Mouse (Mus musculus): ENCODE measurements around the gene Cryba2. TPM values are rescaled to one million over a fixed set of nuclear protein-coding genes. Genes with fewer than 3 reads are reported as not detected.

Gene Cryba2
- polyA plus RNA-seq, 1 experiment from 2014 or later: 2.0 TPM

MicroRNAs within 50 kb of the gene (microRNA counts, 519-probe panel; counts per million panel counts)
- not detected for microRNA mmu-miR-375

Small RNA genes lying within 50 kb of the gene (microRNA-seq; reads per million reads assigned to microRNA genes)
- 607 reads per million, percentile 73 among the genes with 10 or more reads in this experiment for gene Mir375

Other genes with a start within 250 kb of the Cryba2 start
- gene Ttll4, start 231.4 kb downstream of the Cryba2 start, polyA plus RNA-seq (2014; fragmentation: Nextera tagmentation; extraction: Ambion mirVana): 12.1 and 14.7 TPM in 2 replicates
- gene Cyp27a1, start 179.6 kb downstream of the Cryba2 start, polyA plus RNA-seq (2014; fragmentation: Nextera tagmentation; extraction: Ambion mirVana): 1.9 and 3.2 TPM in 2 replicates
- gene Prkag3, start 143.9 kb downstream of the Cryba2 start, polyA plus RNA-seq (2014; fragmentation: Nextera tagmentation; extraction: Ambion mirVana): not detected in 2 replicates
- gene Wnt6, start 121.3 kb downstream of the Cryba2 start, polyA plus RNA-seq (2014; fragmentation: Nextera tagmentation; extraction: Ambion mirVana): 4.4 TPM in 2 replicates
- 0.13 and 0.21 TPM in 2 replicates for gene Wnt10a, start 101.6 kb downstream of the Cryba2 start, polyA plus RNA-seq (2014; fragmentation: Nextera tagmentation; extraction: Ambion mirVana)
- gene Cdk5r2, start 38.2 kb downstream of the Cryba2 start, polyA plus RNA-seq (2014; fragmentation: Nextera tagmentation; extraction: Ambion mirVana): 23.3 and 27.4 TPM in 2 replicates
- 5.2 and 5.8 TPM in 2 replicates for gene Fev, start 7.7 kb downstream of the Cryba2 start, polyA plus RNA-seq (2014; fragmentation: Nextera tagmentation; extraction: Ambion mirVana)
- gene Cfap65, start 42.5 kb upstream of the Cryba2 start, polyA plus RNA-seq (2014; fragmentation: Nextera tagmentation; extraction: Ambion mirVana): 1.2 and 1.4 TPM in 2 replicates
- gene Ihh, start 58.5 kb upstream of the Cryba2 start, polyA plus RNA-seq (2014; fragmentation: Nextera tagmentation; extraction: Ambion mirVana): 0.32 and 0.35 TPM in 2 replicates
- 6.8 and 7.5 TPM in 2 replicates for gene Nhej1, start 232.1 kb upstream of the Cryba2 start, polyA plus RNA-seq (2014; fragmentation: Nextera tagmentation; extraction: Ambion mirVana)
- not detected in 2 replicates for gene Slc23a3, start 240.7 kb upstream of the Cryba2 start, polyA plus RNA-seq (2014; fragmentation: Nextera tagmentation; extraction: Ambion mirVana)
- 42.4 and 47.4 TPM in 2 replicates for gene Cnppd1, start 249.6 kb upstream of the Cryba2 start, polyA plus RNA-seq (2014; fragmentation: Nextera tagmentation; extraction: Ambion mirVana)
- 136 and 156 TPM in 2 replicates for gene Retreg2, start 249.6 kb upstream of the Cryba2 start, polyA plus RNA-seq (2014; fragmentation: Nextera tagmentation; extraction: Ambion mirVana)